Mouse (Mus musculus): ENCODE measurements at regions not wholly inside any gene's neighbourhood (a gene's known extent, or its start where the extent isn't known, plus 50 kb on each side); places are given as distances from the start of the nearest gene placed in this dataset.
A peak's percentile ranks its signal among the peaks of the same experiment; 100 is the strongest.

DNA sequence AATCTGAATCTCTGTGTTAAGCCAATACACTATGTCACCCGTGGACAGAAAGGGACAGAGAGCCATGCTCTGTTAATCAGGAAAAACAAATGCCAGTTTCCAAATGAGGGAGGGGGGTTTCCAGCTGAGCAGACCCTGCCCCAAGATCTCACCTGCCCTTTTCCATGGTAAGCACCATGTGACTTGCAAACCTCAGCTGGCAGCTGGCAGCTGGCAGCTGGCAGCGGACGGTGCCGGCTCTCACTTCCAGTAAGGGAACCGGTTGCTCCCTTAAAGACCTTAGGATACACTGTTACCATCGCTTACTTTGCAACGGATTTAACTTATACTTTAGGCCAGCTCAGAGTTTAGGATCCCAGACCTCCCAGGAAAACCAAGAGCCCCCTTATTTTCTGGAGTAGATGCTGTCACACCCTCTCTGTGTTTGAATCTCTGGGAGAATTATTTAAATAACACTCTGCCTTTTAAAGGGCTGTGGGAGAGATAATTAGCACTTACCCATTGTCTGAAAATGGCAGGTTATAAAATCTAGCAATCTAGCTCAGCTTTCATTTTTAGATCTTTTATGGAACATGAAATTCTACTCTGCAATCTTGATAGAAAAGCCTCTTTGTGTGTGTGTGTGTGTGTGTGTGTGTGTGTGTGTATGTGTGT lies 131.7 kb downstream of the Drd1 start:
- Histone ChIP-seq H3K9ac (no peak overlapping the region), H3K27me3 (no peaks in the 10 kb centered on the region), H3K4me1 (replicated peaks) (peaks cover 24% of the 10 kb centered on the region), H3K9me3 (replicated peaks) (no peaks in the 10 kb centered on the region), H3K27ac (no peak overlapping the region), H3K36me3 (no peaks in the 10 kb centered on the region), H3K4me2 (no peak overlapping the region), H3K4me3 (no peak overlapping the region)
- ATAC-seq (replicated peaks; ENCODE audit: insufficient number of reproducible peaks, insufficient read depth, low FRiP score, low read depth), result no peak
- 86% methylated on average over 7 of the region's 7 CpGs for WGBS

- no peak for ATAC-seq (replicated peaks; ENCODE audit: insufficient number of reproducible peaks, insufficient read depth, low FRiP score, low read depth)
- Histone ChIP-seq H3K4me2 (no peak overlapping the region), H3K4me3 (no peak overlapping the region), H3K9ac (no peak overlapping the region), H3K27ac (no peak overlapping the region), H3K27me3 (no peaks in the 10 kb centered on the region), H3K9me3 (replicated peaks) (no peaks in the 10 kb centered on the region), H3K4me1 (replicated peaks) (peaks cover 24% of the 10 kb centered on the region), H3K36me3 (no peaks in the 10 kb centered on the region)
- WGBS, result 34% methylated on average over 5 of the region's 5 CpGs
Measured at GRCm38 (mm10) chr13:53921796-53922195, 133.7 kb downstream of the Drd1 start.

GRCm38 (mm10) chr13:53919851-53920381 lies 135.6 kb downstream of the Drd1 start:
- Histone ChIP-seq H3K4me2 (no peak overlapping the region), H3K36me3 (no peaks in the 10 kb centered on the region), H3K27ac (peak overlapping the region; percentile 28), H3K4me3 (no peak overlapping the region), H3K9me3 (replicated peaks) (no peaks in the 10 kb centered on the region), H3K9ac (no peak overlapping the region), H3K27me3 (no peaks in the 10 kb centered on the region), H3K4me1 (replicated peaks) (peaks cover 32% of the 10 kb centered on the region)
- WGBS, result 13% methylated on average over 5 of the region's 5 CpGs
- 0 out of 2 replicates have a peak, but pooled peaks have one; percentile 35 for ATAC-seq (replicated peaks; ENCODE audit: insufficient number of reproducible peaks, insufficient read depth, low FRiP score, low read depth)

- H3K9ac ChIP-seq, result no peak overlapping the region
- no peak for ATAC-seq (replicated peaks; ENCODE audit: insufficient number of reproducible peaks, insufficient read depth, low FRiP score, low read depth)
- H3K27ac ChIP-seq, result no peak overlapping the region
- H3K4me1 ChIP-seq (replicated peaks), result peaks cover 25% of the 10 kb centered on the region
- H3K4me3 ChIP-seq, result no peak overlapping the region
- no peaks in the 10 kb centered on the region for H3K9me3 ChIP-seq (replicated peaks)
- WGBS, result 71% methylated on average over 8 of the region's 8 CpGs
- H3K4me2 ChIP-seq, result no peak overlapping the region
- H3K36me3 ChIP-seq, result no peaks in the 10 kb centered on the region
- no peaks in the 10 kb centered on the region for H3K27me3 ChIP-seq
Measured at GRCm38 (mm10) chr13:53915456-53915855, 140.0 kb downstream of the Drd1 start.

GRCm38 (mm10) chr13:53914434-53914833 lies 141.1 kb downstream of the Drd1 start:
- no peak overlapping the region for H3K9ac ChIP-seq
- ATAC-seq (replicated peaks; ENCODE audit: insufficient number of reproducible peaks, insufficient read depth, low FRiP score, low read depth), result no peak
- WGBS, result 77% methylated on average over 11 of the region's 11 CpGs

DNA sequence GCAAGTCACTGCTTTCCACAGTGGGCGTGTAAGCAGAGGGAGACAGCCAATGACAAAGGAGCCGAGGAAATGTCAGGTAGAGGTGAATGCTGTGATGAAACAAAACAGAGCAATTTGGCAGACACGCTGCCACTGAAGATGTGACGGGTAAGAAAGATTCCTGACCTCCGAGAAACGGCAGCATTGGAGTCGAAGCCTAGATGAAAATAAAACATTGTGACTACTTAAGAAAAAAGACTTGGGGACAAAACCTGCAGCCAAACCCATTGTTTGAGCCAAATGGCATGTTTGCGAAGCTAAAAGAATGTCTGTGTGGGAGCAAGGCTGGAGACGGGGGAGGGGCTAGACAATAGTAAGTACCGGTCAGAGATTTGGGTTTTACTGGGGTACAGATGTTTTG lies 142.0 kb downstream of the Drd1 start:
- Histone ChIP-seq H3K27me3 (no peaks in the 10 kb centered on the region), H3K36me3 (no peaks in the 10 kb centered on the region), H3K27ac (no peak overlapping the region), H3K4me3 (no peak overlapping the region), H3K4me1 (replicated peaks) (peaks cover 12% of the 10 kb centered on the region), H3K9me3 (replicated peaks) (no peaks in the 10 kb centered on the region), H3K4me2 (no peak overlapping the region), H3K9ac (no peak overlapping the region)
- no peak for ATAC-seq (replicated peaks; ENCODE audit: insufficient number of reproducible peaks, insufficient read depth, low FRiP score, low read depth)
- WGBS, result 46% methylated on average over 10 of the region's 10 CpGs

More at GRCm38 (mm10) chr13:53914434-53914833, 141.1 kb downstream of the Drd1 start:
- H3K36me3 ChIP-seq, result no peaks in the 10 kb centered on the region
- peaks cover 15% of the 10 kb centered on the region for H3K4me1 ChIP-seq (replicated peaks)
- H3K27ac ChIP-seq, result no peak overlapping the region
- no peak overlapping the region for H3K4me3 ChIP-seq
- H3K27me3 ChIP-seq, result no peaks in the 10 kb centered on the region
- H3K4me2 ChIP-seq, result no peak overlapping the region
- H3K9me3 ChIP-seq (replicated peaks), result no peaks in the 10 kb centered on the region

DNA sequence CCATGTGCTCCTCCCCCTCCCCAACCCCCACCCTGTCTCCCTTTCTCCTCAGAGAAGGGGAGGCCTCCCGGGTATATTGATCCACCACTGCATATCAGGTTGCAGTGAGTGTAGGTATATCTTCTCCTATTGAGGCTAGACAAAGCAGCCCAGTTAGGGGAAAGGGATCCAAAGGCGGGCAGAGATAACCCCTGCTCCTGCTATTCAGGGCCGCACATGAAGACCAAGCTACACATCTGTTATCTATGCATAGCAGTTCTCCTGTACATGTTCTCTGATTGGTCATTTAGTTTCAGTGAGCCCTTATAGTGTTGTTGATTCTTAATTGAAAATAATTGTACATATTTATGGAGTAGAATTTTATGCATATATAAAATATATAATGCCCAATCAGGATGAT lies 143.7 kb downstream of the Drd1 start:
- 45% methylated on average over 3 of the region's 3 CpGs for WGBS
- H3K4me3 ChIP-seq, result no peak overlapping the region

DNA sequence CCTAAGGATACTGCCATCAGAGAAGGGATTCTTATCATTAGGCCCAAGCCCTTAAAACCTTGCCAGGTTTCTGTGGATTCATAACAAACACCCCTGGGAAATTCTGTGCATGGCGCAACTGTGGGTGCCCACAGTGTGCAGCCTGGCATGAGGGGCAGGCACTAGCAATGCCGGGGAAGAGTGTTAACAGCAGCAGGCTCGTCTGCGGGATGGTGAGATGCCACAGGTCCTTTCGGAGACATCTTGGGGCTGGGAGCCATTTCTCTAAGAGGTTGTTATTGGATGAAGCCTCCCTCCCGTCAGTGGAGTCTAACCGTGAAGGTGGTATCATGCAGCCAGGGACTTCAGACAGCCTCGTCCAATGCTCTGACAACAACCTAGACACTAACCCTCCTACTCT lies 144.2 kb downstream of the Drd1 start:
- Histone ChIP-seq H3K27me3 (no peaks in the 10 kb centered on the region), H3K4me2 (no peak overlapping the region), H3K27ac (no peak overlapping the region), H3K36me3 (no peaks in the 10 kb centered on the region), H3K4me3 (no peak overlapping the region), H3K4me1 (replicated peaks) (peaks cover 12% of the 10 kb centered on the region), H3K9ac (no peak overlapping the region), H3K9me3 (replicated peaks) (no peaks in the 10 kb centered on the region)
- no peak for ATAC-seq (replicated peaks; ENCODE audit: insufficient number of reproducible peaks, insufficient read depth, low FRiP score, low read depth)
- WGBS, result 79% methylated on average over 8 of the region's 8 CpGs

More for the DNA sequence above, 143.7 kb downstream of the Drd1 start:
- H3K9ac ChIP-seq, result no peak overlapping the region
- H3K9me3 ChIP-seq (replicated peaks), result no peaks in the 10 kb centered on the region
- H3K36me3 ChIP-seq, result no peaks in the 10 kb centered on the region
- no peaks in the 10 kb centered on the region for H3K27me3 ChIP-seq
- peaks cover 12% of the 10 kb centered on the region for H3K4me1 ChIP-seq (replicated peaks)
- no peak overlapping the region for H3K27ac ChIP-seq
- no peak overlapping the region for H3K4me2 ChIP-seq
- no peak for ATAC-seq (replicated peaks; ENCODE audit: insufficient number of reproducible peaks, insufficient read depth, low FRiP score, low read depth)

- Histone ChIP-seq H3K9me3 (replicated peaks) (no peaks in the 10 kb centered on the region), H3K4me1 (replicated peaks) (peaks cover 5% of the 10 kb centered on the region; the same call in 1 of the 2 replicates), H3K36me3 (no peaks in the 10 kb centered on the region), H3K27me3 (no peaks in the 10 kb centered on the region), H3K4me2 (no peak overlapping the region), H3K27ac (no peak overlapping the region), H3K9ac (no peak overlapping the region), H3K4me3 (no peak overlapping the region)
- 84% methylated on average over 4 of the region's 4 CpGs for WGBS
- no peak for ATAC-seq (replicated peaks; ENCODE audit: insufficient number of reproducible peaks, insufficient read depth, low FRiP score, low read depth)
Measured at GRCm38 (mm10) chr13:53910251-53910650, 145.3 kb downstream of the Drd1 start.

DNA sequence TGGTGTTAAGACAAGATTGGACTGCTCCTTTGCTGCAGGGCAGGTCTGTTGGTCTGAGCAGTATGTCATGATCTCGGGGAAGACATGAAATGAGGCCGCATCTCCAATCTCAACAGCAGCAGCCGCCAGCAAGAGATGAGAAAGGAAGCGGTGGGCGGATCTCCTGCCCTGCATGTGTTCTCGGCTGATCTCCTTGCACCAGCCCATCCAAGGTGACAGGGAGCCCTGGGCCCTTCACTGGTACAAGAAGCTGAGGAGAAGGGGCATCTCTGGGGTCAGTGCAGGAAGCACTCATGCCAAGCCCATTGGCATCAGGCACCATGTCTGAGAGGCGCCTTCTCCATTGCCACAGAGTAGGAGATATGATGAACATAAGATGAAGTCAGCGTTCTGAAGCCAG lies 151.0 kb downstream of the Drd1 start:
- Histone ChIP-seq H3K4me1 (replicated peaks) (peaks cover 22% of the 10 kb centered on the region), H3K4me3 (no peak overlapping the region), H3K27me3 (no peaks in the 10 kb centered on the region), H3K9ac (no peak overlapping the region), H3K27ac (no peak overlapping the region), H3K36me3 (no peaks in the 10 kb centered on the region), H3K4me2 (no peak overlapping the region), H3K9me3 (replicated peaks) (no peaks in the 10 kb centered on the region)
- no peak for ATAC-seq (replicated peaks; ENCODE audit: insufficient number of reproducible peaks, insufficient read depth, low FRiP score, low read depth)
- WGBS, result 85% methylated on average over 8 of the region's 8 CpGs

DNA sequence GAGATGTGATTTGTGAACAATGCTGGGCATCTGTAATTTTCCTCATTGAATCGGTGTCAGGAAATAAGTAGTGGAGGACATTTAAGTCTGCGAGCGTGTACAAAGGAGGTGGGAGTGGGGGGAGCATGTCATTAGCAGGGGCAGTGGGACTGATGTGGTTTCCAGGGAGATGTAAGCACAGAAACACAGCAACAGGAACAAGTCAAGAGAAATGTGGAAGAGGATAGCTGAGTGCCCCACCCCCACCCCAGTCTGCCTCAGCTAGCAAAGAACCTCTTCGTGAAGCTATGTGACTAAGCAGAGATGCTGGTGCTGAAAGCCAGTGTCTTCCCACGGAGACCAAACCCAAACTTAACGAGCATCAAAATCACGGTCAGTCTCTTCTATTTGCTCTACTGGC lies 151.9 kb downstream of the Drd1 start:
- no peaks in the 10 kb centered on the region for H3K9me3 ChIP-seq (replicated peaks)
- H3K9ac ChIP-seq, result no peak overlapping the region
- no peak for ATAC-seq (replicated peaks; ENCODE audit: insufficient number of reproducible peaks, insufficient read depth, low FRiP score, low read depth)
- WGBS, result 45% methylated on average over 7 of the region's 7 CpGs
- no peak overlapping the region for H3K27ac ChIP-seq
- H3K27me3 ChIP-seq, result no peaks in the 10 kb centered on the region
- H3K36me3 ChIP-seq, result no peaks in the 10 kb centered on the region
- peaks cover 22% of the 10 kb centered on the region for H3K4me1 ChIP-seq (replicated peaks)
- H3K4me3 ChIP-seq, result no peak overlapping the region
- no peak overlapping the region for H3K4me2 ChIP-seq

DNA sequence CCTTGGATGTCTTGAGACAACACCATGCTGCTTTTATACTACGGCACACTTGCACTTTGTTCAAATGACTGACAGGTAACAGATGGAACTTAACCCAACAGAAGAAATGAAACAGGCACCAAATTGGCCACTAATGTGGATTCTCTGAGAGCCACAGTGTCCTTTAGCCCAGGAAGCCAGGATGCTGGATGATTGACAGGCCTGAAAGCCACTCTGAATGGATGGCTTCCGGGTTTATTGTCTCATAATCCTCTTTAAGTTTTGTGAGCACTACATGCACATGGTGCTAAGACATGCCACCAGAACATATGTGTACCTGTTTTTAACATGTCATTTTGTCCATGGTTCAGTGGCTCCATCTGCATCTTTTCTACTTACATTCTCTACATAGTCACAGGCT lies 152.7 kb downstream of the Drd1 start:
- no peak for ATAC-seq (replicated peaks; ENCODE audit: insufficient number of reproducible peaks, insufficient read depth, low FRiP score, low read depth)
- Histone ChIP-seq H3K4me2 (no peak overlapping the region), H3K4me1 (replicated peaks) (peaks cover 22% of the 10 kb centered on the region), H3K36me3 (no peaks in the 10 kb centered on the region), H3K27me3 (no peaks in the 10 kb centered on the region), H3K9me3 (replicated peaks) (no peaks in the 10 kb centered on the region), H3K4me3 (no peak overlapping the region), H3K9ac (no peak overlapping the region), H3K27ac (no peak overlapping the region)
- WGBS, result 87% methylated on average over 2 of the region's 2 CpGs

Measured in heart, embryonic 15.5 days (tissue).